ENCODE assay signal across 8 mouse cellular contexts in the genomic region with DNA sequence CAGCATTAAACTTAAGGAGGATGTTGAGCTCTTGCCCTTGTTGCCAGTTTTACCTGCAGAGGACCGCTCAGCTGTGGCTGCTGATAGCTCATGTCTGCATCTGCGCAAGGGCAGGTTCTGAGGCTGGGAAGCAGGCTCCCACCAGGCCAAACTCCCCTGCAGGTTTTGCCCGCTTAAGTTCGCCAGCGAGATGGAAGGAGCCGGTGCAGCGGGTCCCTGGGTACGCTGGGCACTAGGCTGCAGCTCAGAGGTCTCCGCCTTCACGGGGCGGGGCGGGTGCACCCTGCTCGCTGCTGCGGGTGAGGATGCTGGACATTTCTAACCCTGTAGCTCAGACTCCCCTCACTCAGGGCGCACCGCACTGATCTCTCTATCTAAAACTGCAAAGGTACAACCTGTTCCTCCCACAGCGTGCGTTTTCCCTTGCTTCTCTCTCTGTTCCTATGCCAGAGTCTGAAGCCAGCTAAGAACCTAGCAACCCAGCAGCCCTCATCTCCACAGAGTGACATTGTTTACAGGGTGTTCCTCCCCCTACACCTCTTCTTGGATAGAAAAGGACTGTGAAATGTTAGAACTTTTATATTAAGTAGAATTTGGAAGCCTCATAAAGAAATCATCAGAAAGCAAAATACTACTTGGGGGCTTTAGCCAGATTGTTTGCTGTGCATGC. TPM values are rescaled to one million over a fixed set of nuclear protein-coding genes. Genes with fewer than 3 reads are reported as not detected.
A peak's percentile ranks its signal among the peaks of the same experiment; 100 is the strongest.
DNase-seq lines count a peak whose midpoint lies in the region; ATAC-seq and TF ChIP-seq lines count a peak whose summit lies in the region.

A gene (minus strand): TSS at position 207 of the 670 bp plus-strand sequence.

- H3K4me1 ChIP-seq in lung, embryonic 14.5 days (ENCODE audit: insufficient read depth): no peaks in the 10 kb centered on the region; the same call in 1 of the 2 replicates
- no peaks in the 10 kb centered on the region for H3K4me1 ChIP-seq in lung, adult 2 months (ENCODE audit: control insufficient read depth, insufficient read depth, low read length)
- peaks cover 9% of the 10 kb centered on the region for H3K4me1 ChIP-seq in hindbrain, embryonic 10.5 days (replicated peaks)

- peak; percentile 65 for ATAC-seq in lung, embryonic 14.5 days (ENCODE audit: insufficient read depth)
- peak; percentile 45 for ATAC-seq in megakaryocyte, adult 5-6 weeks (ENCODE audit: poor library complexity, severe bottlenecking)

- 6% methylated on average over 18 of the region's 18 CpGs for WGBS in lung, embryonic 14.5 days
- 12% methylated on average over 18 of the region's 18 CpGs for WGBS in lung, adult 2 months
- 6% methylated on average over 18 of the region's 18 CpGs for WGBS in hindbrain, embryonic 10.5 days

- peak within 1 kb of the TSS; percentile 32 for H3K4me2 ChIP-seq in lung, embryonic 14.5 days

- intact Hi-C loops in gastrocnemius, postnatal 14 days (cut with DNase I; ENCODE audit: low total_unique reads): no loop called here

- no peak for TF ChIP-seq CTCF in lung, embryonic 14.5 days (IDR thresholded peaks at IDR 0.05; ENCODE audit: low read depth)
- no peak for TF ChIP-seq CTCF in lung, adult 2 months (IDR thresholded peaks at IDR 0.05; ENCODE audit: insufficient read depth, low read length)
- TF ChIP-seq CTCF in brain, embryonic 14.5 days (IDR thresholded peaks at IDR 0.05; ENCODE audit: borderline replicate concordance, extremely low read depth, insufficient read depth, insufficient read length): no peak

- H3K9ac ChIP-seq in lung, embryonic 14.5 days: no peak within 1 kb of the TSS

- no peak within 1 kb of the TSS for H3K27ac ChIP-seq in lung, embryonic 14.5 days (ENCODE audit: low read depth)
- H3K27ac ChIP-seq in hindbrain, embryonic 10.5 days: peak within 1 kb of the TSS; percentile 31; the same call in 1 of the 2 replicates

- H3K36me3 ChIP-seq in lung, embryonic 14.5 days (ENCODE audit: insufficient read depth): no peaks in the 10 kb centered on the region
- H3K36me3 ChIP-seq in hindbrain, embryonic 10.5 days: no peaks in the 10 kb centered on the region

- 0 out of 2 replicates have a peak, but pooled peaks cover 4% of the 10 kb centered on the region for H3K27me3 ChIP-seq in lung, embryonic 14.5 days (ENCODE audit: insufficient read depth, low read length)
- peaks cover 8% of the 10 kb centered on the region; the same call in 1 of the 2 replicates for H3K27me3 ChIP-seq in hindbrain, embryonic 10.5 days (ENCODE audit: insufficient read depth, poor library complexity, severe bottlenecking)

- no peak within 1 kb of the TSS for H3K4me3 ChIP-seq in lung, embryonic 14.5 days (ENCODE audit: low read depth, low read length)
- no peak within 1 kb of the TSS for H3K4me3 ChIP-seq in lung, adult 2 months (replicated peaks; ENCODE audit: extremely low read depth, low read depth, low read length)
- H3K4me3 ChIP-seq in hindbrain, embryonic 10.5 days: peak within 1 kb of the TSS; percentile 48

- no peak for TF ChIP-seq POLR2A in lung, adult 2 months (IDR thresholded peaks at IDR 0.05; ENCODE audit: borderline replicate concordance, extremely low read depth, low read depth, low read length)
- TF ChIP-seq POLR2A in brain, embryonic 14.5 days (IDR thresholded peaks at IDR 0.05; ENCODE audit: borderline replicate concordance, extremely low read depth, insufficient read depth, insufficient read length, poor library complexity, severe bottlenecking): no peak

- no peaks in the 10 kb centered on the region for H3K9me3 ChIP-seq in lung, embryonic 14.5 days (ENCODE audit: low read depth, low read length)
- H3K9me3 ChIP-seq in hindbrain, embryonic 10.5 days: no peaks in the 10 kb centered on the region

- peak; percentile 44 for DNase-seq in lung, embryonic 14.5 days
- DNase-seq in lung, adult 2 months: no peak
- peak; percentile 58 for DNase-seq in brain, embryonic 14.5 days (ENCODE audit: low read depth)
- DNase-seq in hindbrain, embryonic 10.5 days (ENCODE audit: low spot score): peak; percentile 32
- DNase-seq in right cerebral cortex, postnatal 4 days: no peak
- DNase-seq in gastrocnemius, adult 8-10 months (ENCODE audit: low spot score in 2 of 2): no peak
- no peak for DNase-seq in gastrocnemius, postnatal 14 days

RNA-seq across cellular contexts. Expression of the gene that starts here (rescaled TPM):
- not detected in 2 replicates for polyA plus RNA-seq in lung, embryonic 14.5 days (2014; fragmentation: Nextera tagmentation; extraction: Ambion mirVana)
- polyA plus RNA-seq in lung, adult 2 months (2012; rRNA removed): 0.62 and 1.2 TPM in 2 replicates
- polyA plus RNA-seq in brain, embryonic 14.5 days (2012; rRNA removed): 0.57 and 1.1 TPM in 2 replicates
- polyA plus RNA-seq in hindbrain, embryonic 10.5 days (2016; fragmentation: Nextera tagmentation; extraction: Ambion mirVana): 0.14 and 0.17 TPM in 2 replicates
- total RNA-seq in megakaryocyte, adult 5-6 weeks (2015): not detected in 2 replicates
- not detected in 2 replicates for total RNA-seq in megakaryocyte, adult 5-6 weeks (2017)
- total RNA-seq in gastrocnemius, adult 8-10 months (2022): under 1 TPM; 0.48 to 0.94 (median 0.58) TPM
- 1 to 10 TPM in 1 of 2 experiments, under 1 TPM in 1; 0.97 to 1.2 TPM for total RNA-seq in gastrocnemius, postnatal 14 days (2021)

Comparison
In these comparisons a context has a peak if more than half of its experiments do, and no peak if none do; other contexts are left out.
1. Peak in DNase-seq, ATAC-seq and H3K4me2 ChIP-seq in lung, embryonic 14.5 days; RNA of the gene not detected or under 1 TPM.
2. Peak in DNase-seq, H3K4me3 ChIP-seq and H3K27ac ChIP-seq in hindbrain, embryonic 10.5 days; RNA of the gene not detected or under 1 TPM.
3. Peak in ATAC-seq in megakaryocyte, adult 5-6 weeks; RNA of the gene not detected or under 1 TPM.